ENCODE assay signal across 27 mouse cellular contexts in genomic region chr7:133132702-133133101, GRCm38 (mm10). TPM values are rescaled to one million over a fixed set of nuclear protein-coding genes. Genes with fewer than 3 reads are reported as not detected.
"Had no signal": no experiment of that assay in that cellular context is flagged by ENCODE, and none has a peak within 500 bp of the region (broad histone marks: within the 10 kb centered on the region; RNA-seq: fewer than 3 reads in every experiment).

No protein-coding gene starts in this region.

- ATAC-seq: hindbrain, postnatal 0 days; intestine, embryonic 16.5 days; liver, embryonic 12.5 days had no signal

- H3K27me3 ChIP-seq: heart, embryonic 13.5 days; heart, embryonic 15.5 days; hindbrain, embryonic 13.5 days; hindbrain, embryonic 15.5 days; kidney, embryonic 15.5 days; limb, embryonic 13.5 days; limb, embryonic 15.5 days; liver, embryonic 12.5 days had no signal

- H3K36me3 ChIP-seq: heart, embryonic 13.5 days; heart, embryonic 15.5 days; hindbrain, embryonic 13.5 days; hindbrain, embryonic 15.5 days; kidney, embryonic 15.5 days; limb, embryonic 13.5 days; limb, embryonic 15.5 days; liver, embryonic 12.5 days had no signal

- H3K9me3 ChIP-seq: heart, embryonic 13.5 days; heart, embryonic 15.5 days; hindbrain, embryonic 13.5 days; hindbrain, embryonic 15.5 days; kidney, embryonic 15.5 days; limb, embryonic 15.5 days; liver, embryonic 12.5 days had no signal

- DNase-seq: gastrocnemius, postnatal 10 days; gastrocnemius, postnatal 25 days; heart, adult 18-20 months; heart, postnatal 14 days; heart, postnatal 36 days; kidney, adult 11 months; kidney, adult 2 months; kidney, adult 9 months; kidney, postnatal 14 days; kidney, postnatal 36 days; layer of hippocampus, adult 9-11 months; layer of hippocampus, postnatal 36 days; left cerebral cortex, postnatal 4 days had no signal

- H3K27ac ChIP-seq: heart, embryonic 13.5 days; heart, embryonic 15.5 days; hindbrain, embryonic 13.5 days; hindbrain, embryonic 15.5 days; hindbrain, postnatal 0 days; kidney, embryonic 15.5 days; kidney, postnatal 0 days; limb, embryonic 13.5 days; limb, embryonic 15.5 days; liver, embryonic 12.5 days; liver, embryonic 14.5 days had no signal

- H3K4me1 ChIP-seq: heart, embryonic 13.5 days; heart, embryonic 15.5 days; hindbrain, embryonic 13.5 days; hindbrain, embryonic 15.5 days; kidney, embryonic 15.5 days; limb, embryonic 13.5 days; limb, embryonic 15.5 days; liver, embryonic 12.5 days had no signal

- H3K4me3 ChIP-seq: heart, embryonic 13.5 days; heart, embryonic 15.5 days; hindbrain, embryonic 13.5 days; hindbrain, embryonic 15.5 days; kidney, embryonic 15.5 days; limb, embryonic 13.5 days; limb, embryonic 15.5 days; liver, embryonic 12.5 days had no signal

RNA-seq across cellular contexts. Expression of gene Fgfr2, which starts 9.6 kb away (rescaled TPM):
- total RNA-seq: granulocyte monocyte progenitor cell, adult 5-6 weeks; hematopoietic stem cell, adult 5-6 weeks had no signal
